Mouse (Mus musculus): ENCODE measurements at regions not wholly inside any gene's neighbourhood (a gene's known extent, or its start where the extent isn't known, plus 50 kb on each side); places are given as distances from the start of the nearest gene placed in this dataset.

- in situ Hi-C loops (cut with MboI, MseI): no loop called here
Observed at GRCm38 (mm10) chr2:48404460-48404859, 409.4 kb upstream of the Acvr2a start.

- in situ Hi-C loops (cut with MboI, MseI): no loop called here
Observed at GRCm38 (mm10) chr2:48407876-48408275, 406.0 kb upstream of the Acvr2a start.

GRCm38 (mm10) chr2:48409876-48410275 is 404.0 kb upstream of the Acvr2a start:
- in situ Hi-C loops (cut with MboI, MseI): no loop called here

- in situ Hi-C loops (cut with MboI, MseI): no loop called here
Observed at GRCm38 (mm10) chr2:48411392-48411791, 402.5 kb upstream of the Acvr2a start.

- in situ Hi-C loops (cut with MboI, MseI): no loop called here
Observed at GRCm38 (mm10) chr2:48412683-48413440, 401.0 kb upstream of the Acvr2a start.

GRCm38 (mm10) chr2:48414596-48415481 is 399.1 kb upstream of the Acvr2a start:
- in situ Hi-C loops (cut with MboI, MseI): no loop called here

GRCm38 (mm10) chr2:48416207-48416750 is 397.6 kb upstream of the Acvr2a start:
- in situ Hi-C loops (cut with MboI, MseI): no loop called here

GRCm38 (mm10) chr2:48417000-48417596 is 396.8 kb upstream of the Acvr2a start:
- in situ Hi-C loops (cut with MboI, MseI): no loop called here

GRCm38 (mm10) chr2:48420791-48421190 is 393.1 kb upstream of the Acvr2a start:
- in situ Hi-C loops (cut with MboI, MseI): no loop called here

- in situ Hi-C loops (cut with MboI, MseI): no loop called here
Observed at GRCm38 (mm10) chr2:48423861-48424442, 390.0 kb upstream of the Acvr2a start.

- in situ Hi-C loops (cut with MboI, MseI): no loop called here
Observed at GRCm38 (mm10) chr2:48424562-48424961, 389.3 kb upstream of the Acvr2a start.

GRCm38 (mm10) chr2:48425200-48426090 is 388.5 kb upstream of the Acvr2a start:
- in situ Hi-C loops (cut with MboI, MseI): no loop called here

GRCm38 (mm10) chr2:48432545-48432944 is 381.4 kb upstream of the Acvr2a start:
- in situ Hi-C loops (cut with MboI, MseI): no loop called here

- in situ Hi-C loops (cut with MboI, MseI): no loop called here
Observed at GRCm38 (mm10) chr2:48441296-48441990, 372.5 kb upstream of the Acvr2a start.

- in situ Hi-C loops (cut with MboI, MseI): no loop called here
Observed at GRCm38 (mm10) chr2:48441991-48442544, 371.8 kb upstream of the Acvr2a start.

GRCm38 (mm10) chr2:48445898-48446604 is 367.9 kb upstream of the Acvr2a start:
- in situ Hi-C loops (cut with MboI, MseI): no loop called here

- in situ Hi-C loops (cut with MboI, MseI): no loop called here
Observed at GRCm38 (mm10) chr2:48446617-48447016, 367.3 kb upstream of the Acvr2a start.

GRCm38 (mm10) chr2:48449165-48449842 is 364.6 kb upstream of the Acvr2a start:
- in situ Hi-C loops (cut with MboI, MseI): no loop called here

Measured in T-helper 1 cell (primary cell).